Mouse (Mus musculus) forebrain, postnatal 0 days (tissue): ENCODE data around the gene Sipa1l3. TPM values are rescaled to one million over a fixed set of nuclear protein-coding genes. Genes with fewer than 3 reads are reported as not detected.

Source experiments
- ATAC-seq: fragments of 200-750 bp; cut with Nextera tagmentation; 2 replicates; pipeline ENCODE4 v1.8.0; 2017; ENCODE audit warnings: mild to moderate bottlenecking, moderate library complexity
- DNase-seq: peaks from one replicate; pipeline ENCODE4 v3.0.0-alpha.2; 2015
- H3K27ac ChIP-seq: fragments of 300-500 bp; sonication (generic); 2 replicates; pipeline ENCODE4 v1.5.1; 2014; ENCODE audit warnings: low read depth, mild to moderate bottlenecking, antibody characterized with exemption, low read length, moderate library complexity, mixed read lengths
- H3K27me3 ChIP-seq: fragments of 300-500 bp; sonication (generic); 2 replicates; pipeline ENCODE4 v1.6.1; 2014; ENCODE audit warnings: mild to moderate bottlenecking, low read length, mixed read lengths; ENCODE audit not compliant: insufficient read depth
- H3K36me3 ChIP-seq: fragments of 300-500 bp; sonication (generic); 2 replicates; pipeline ENCODE4 v1.6.1; 2014; ENCODE audit warnings: mild to moderate bottlenecking, moderate library complexity; ENCODE audit not compliant: insufficient read depth
- H3K4me1 ChIP-seq: fragments of 300-500 bp; sonication (generic); 2 replicates; pipeline ENCODE4 v1.6.1; 2014; ENCODE audit warnings: antibody characterized with exemption; ENCODE audit not compliant: insufficient read depth
- H3K4me2 ChIP-seq: fragments of 300-500 bp; sonication (generic); 2 replicates; pipeline ENCODE4 v1.6.1; 2014; ENCODE audit warnings: low read depth, mild to moderate bottlenecking, moderate library complexity
- H3K4me3 ChIP-seq: fragments of 300-500 bp; sonication (generic); 2 replicates; pipeline ENCODE4 v1.5.1; 2014; ENCODE audit warnings: low read depth, low read length, mixed read lengths
- H3K9ac ChIP-seq: fragments of 300-500 bp; sonication (generic); 2 replicates; pipeline ENCODE4 v1.6.1; 2014; ENCODE audit warnings: mild to moderate bottlenecking
- H3K9me3 ChIP-seq: fragments of 300-500 bp; sonication (generic); 2 replicates; pipeline ENCODE4 v1.6.1; 2016; ENCODE audit warnings: low read length
- CTCF ChIP-seq: sonication (generic); IDR thresholded peaks from 2 replicates; pipeline ENCODE4 v1.5.1; 2016; ENCODE audit warnings: antibody characterized with exemption, control low read depth, low read depth
- whole genome bisulfite sequencing: fragments of 180-500 bp; shearing (Covaris S2); extraction: QIAGEN DNeasy Blood & Tissue Kit; methylation state at CpG from one replicate; pipeline ENCODE4 v1.1.7; 2014; 5-methylcytosine and 5-hydroxymethylcytosine counted together
- polyA plus RNA-seq: library from polyadenylated mRNA; unstranded; fragments of >200 nt; fragmentation: Nextera tagmentation; extraction: Ambion mirVana; gene quantifications from 2 replicates; pipeline ENCODE4 v1.2.1, GENCODE M21; 2015
- total RNA-seq: library from RNA; depleted of rRNA; stranded (reverse); fragments of >200 nt; gene quantifications from 2 replicates; pipeline ENCODE4 v1.2.3, GENCODE M21; 2014

Sipa1l3 gene
- total and polyA plus RNA-seq, 2 experiments from 2014 or later = 12.1 to 44.1 TPM

DNA sequence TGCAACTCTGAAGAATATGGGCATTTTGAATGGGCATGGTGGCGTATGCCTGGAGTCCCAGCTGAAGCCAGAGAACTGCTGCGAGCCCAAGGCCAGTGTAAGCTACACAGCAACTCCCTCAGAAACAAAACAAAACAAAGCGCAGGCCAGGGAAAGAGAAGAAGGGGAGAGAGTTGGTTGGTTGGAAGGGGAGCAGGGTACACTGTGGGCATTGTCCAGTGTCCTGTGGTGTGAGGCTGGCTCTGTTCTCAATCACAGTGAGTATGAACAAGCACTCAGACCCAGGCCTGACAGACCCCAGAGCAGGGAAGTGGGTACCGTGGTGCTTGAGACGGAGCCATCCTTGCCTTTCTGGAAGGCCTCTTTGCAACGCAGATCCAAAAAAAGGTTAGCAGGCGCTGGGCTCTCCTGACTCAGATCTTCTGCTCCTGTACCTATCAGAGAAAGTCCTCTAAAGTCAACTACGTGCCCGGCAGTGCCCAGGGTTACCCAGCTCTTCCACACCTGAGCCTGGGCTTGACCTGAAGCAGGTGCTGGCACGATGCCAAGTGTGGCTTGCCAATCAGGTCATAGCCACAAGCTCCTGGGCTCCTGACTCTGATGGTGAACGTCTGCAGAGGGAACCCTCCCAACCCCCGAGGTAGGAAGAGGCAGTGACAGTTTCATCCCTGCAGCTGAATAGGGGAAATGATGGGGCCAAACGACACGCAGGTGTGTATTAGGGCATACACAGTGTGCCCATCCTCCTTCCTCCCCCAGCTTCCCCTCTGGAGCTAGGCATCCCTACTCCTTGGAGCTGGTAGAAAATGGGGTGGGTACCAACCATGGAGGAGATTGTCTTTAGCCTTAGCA is 59.3 kb downstream of the Sipa1l3 start:
- Histone ChIP-seq H3K27me3 (no peaks in the 10 kb centered on the region), H3K27ac (no peak overlapping the region), H3K9me3 (no peaks in the 10 kb centered on the region), H3K9ac (no peak overlapping the region), H3K4me2 (no peak overlapping the region), H3K4me1 (no peaks in the 10 kb centered on the region), H3K4me3 (no peak overlapping the region), H3K36me3 (no peaks in the 10 kb centered on the region)
- DNase-seq = no peak
- 81% methylated on average over 14 of the region's 14 CpGs for WGBS
- peak; percentile 42; the same call in 1 of the 2 replicates for ATAC-seq
- no peak for TF ChIP-seq CTCF

DNA sequence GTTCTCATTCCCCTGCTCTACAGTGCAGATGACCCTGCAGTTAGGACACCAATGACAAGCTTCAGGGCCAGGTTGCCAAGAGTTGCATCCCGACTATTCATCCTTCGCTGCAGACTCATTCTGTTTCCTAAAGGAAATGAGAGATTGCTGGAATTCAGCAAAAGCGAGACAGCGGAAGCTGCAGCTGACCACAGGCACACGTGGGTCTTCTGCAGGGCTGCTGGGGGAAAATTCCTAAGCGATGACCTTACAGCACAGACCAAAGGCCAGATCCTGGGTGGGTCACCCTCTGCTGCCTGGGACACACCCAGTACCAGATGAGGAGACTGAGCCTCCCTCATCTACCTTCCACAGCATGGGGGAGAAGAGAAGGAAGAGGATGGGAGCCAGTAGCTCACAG is 60.7 kb downstream of the Sipa1l3 start:
- H3K27me3 ChIP-seq = no peaks in the 10 kb centered on the region
- H3K4me1 ChIP-seq = peaks cover 3% of the 10 kb centered on the region; the same call in 1 of the 2 replicates
- ATAC-seq (no peak), DNase-seq (no peak)
- H3K4me3 ChIP-seq = no peak overlapping the region
- H3K4me2 ChIP-seq = no peak overlapping the region
- H3K9me3 ChIP-seq = no peaks in the 10 kb centered on the region
- H3K27ac ChIP-seq = no peak overlapping the region
- no peaks in the 10 kb centered on the region for H3K36me3 ChIP-seq
- WGBS = 79% methylated on average over 6 of the region's 6 CpGs
- no peak overlapping the region for H3K9ac ChIP-seq
- TF ChIP-seq CTCF = no peak

DNA sequence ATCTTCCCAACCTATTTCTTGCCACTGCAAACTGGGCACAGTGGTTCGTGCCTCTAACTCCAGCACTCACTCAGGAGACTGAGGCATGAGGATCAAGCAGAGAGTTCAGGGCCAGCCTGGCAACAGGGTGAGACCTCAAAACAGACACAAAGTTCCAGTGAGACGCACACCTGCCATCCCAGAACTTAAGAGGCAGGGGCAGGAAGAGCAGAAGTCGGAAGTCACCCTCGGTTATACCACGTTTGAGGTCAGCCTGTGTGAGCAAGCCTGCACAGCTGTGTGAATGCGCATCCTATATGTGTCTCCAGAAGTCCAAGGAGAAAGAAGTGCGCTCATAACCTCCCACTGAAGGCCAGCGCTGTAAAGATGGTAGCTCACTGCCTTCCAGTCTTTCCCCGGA is 61.7 kb downstream of the Sipa1l3 start:
- Histone ChIP-seq H3K9ac (no peak overlapping the region), H3K4me1 (peaks cover 7% of the 10 kb centered on the region; the same call in 1 of the 2 replicates), H3K27me3 (no peaks in the 10 kb centered on the region), H3K9me3 (no peaks in the 10 kb centered on the region), H3K4me3 (no peak overlapping the region), H3K27ac (no peak overlapping the region), H3K4me2 (no peak overlapping the region), H3K36me3 (no peaks in the 10 kb centered on the region)
- TF ChIP-seq CTCF = no peak
- DNase-seq (no peak), ATAC-seq (no peak)
- 93% methylated on average over 9 of the region's 9 CpGs for WGBS

DNA sequence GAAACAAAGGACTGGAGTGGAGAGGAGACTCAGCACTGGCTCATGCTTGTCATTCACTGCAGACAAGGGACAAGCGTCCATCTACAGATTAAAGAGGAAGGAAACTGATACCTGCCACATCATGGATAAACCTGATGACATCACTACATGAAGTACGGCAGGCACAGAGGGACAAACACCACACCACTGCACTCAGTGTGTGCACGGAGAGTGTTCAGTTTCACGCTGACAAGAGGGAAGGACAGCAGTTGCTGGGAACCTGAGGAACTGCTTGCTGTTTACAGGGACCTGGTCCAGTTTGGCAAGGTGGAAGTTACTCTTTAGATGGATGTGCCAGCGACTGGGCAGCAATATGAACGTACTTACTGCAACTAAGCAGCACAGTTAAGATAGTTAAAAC is 62.9 kb downstream of the Sipa1l3 start:
- no peak overlapping the region for H3K4me3 ChIP-seq
- no peak overlapping the region for H3K9ac ChIP-seq
- TF ChIP-seq CTCF = no peak
- H3K27ac ChIP-seq = no peak overlapping the region
- WGBS = 54% methylated on average over 6 of the region's 6 CpGs
- H3K9me3 ChIP-seq = no peaks in the 10 kb centered on the region
- no peak overlapping the region for H3K4me2 ChIP-seq
- peaks cover 7% of the 10 kb centered on the region; the same call in 1 of the 2 replicates for H3K4me1 ChIP-seq
- no peaks in the 10 kb centered on the region for H3K27me3 ChIP-seq
- no peaks in the 10 kb centered on the region for H3K36me3 ChIP-seq
- ATAC-seq = no peak
- no peak for DNase-seq

GRCm38 (mm10) chr7:29454965-29455364 is 63.5 kb downstream of the Sipa1l3 start:
- Histone ChIP-seq H3K9ac (no peak overlapping the region), H3K9me3 (no peaks in the 10 kb centered on the region), H3K27ac (no peak overlapping the region), H3K4me1 (peaks cover 7% of the 10 kb centered on the region; the same call in 1 of the 2 replicates), H3K36me3 (no peaks in the 10 kb centered on the region), H3K4me2 (no peak overlapping the region), H3K27me3 (no peaks in the 10 kb centered on the region), H3K4me3 (no peak overlapping the region)
- TF ChIP-seq CTCF = no peak
- DNase-seq (no peak), ATAC-seq (no peak)
- 32% methylated on average over 7 of the region's 7 CpGs for WGBS

DNA sequence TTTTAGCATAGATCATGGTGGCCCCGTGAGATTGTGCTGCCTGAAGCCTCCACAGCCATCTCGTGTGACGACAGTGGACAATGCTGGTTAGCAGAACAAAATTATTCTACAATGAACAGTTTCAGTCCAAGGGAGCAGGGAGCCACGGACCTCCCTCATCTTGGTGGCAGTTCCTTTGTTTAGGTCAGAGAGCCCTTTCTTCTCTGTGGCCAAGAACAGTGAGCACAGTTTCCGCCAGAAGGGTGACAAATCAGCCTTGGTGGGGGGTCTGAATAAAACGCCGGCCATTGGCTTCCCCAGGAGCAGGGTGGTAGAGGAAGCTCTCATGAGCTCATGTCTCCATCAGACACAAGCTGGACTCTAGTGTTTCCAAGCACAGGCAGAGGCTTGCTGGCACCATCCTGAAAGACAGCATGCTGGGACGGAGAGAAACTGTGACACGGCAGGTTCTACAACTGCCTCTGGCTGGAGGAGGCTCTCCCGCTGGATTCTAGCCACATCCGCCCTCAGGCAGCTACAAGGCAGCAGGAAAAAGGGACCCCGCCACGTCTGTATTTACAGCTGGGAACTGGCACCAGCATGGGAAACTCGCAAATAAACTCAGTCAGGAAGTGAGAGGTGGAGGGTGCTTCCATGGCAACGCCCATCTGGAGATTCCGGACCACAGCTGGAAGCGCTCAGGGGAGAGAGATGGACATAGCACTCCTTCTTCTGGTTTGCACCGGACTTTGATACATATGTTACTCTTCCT is 65.3 kb downstream of the Sipa1l3 start:
- Histone ChIP-seq H3K4me1 (peaks cover 7% of the 10 kb centered on the region; the same call in 1 of the 2 replicates), H3K36me3 (no peaks in the 10 kb centered on the region), H3K27ac (peak overlapping the region; percentile 52; the same call in 1 of the 2 replicates), H3K27me3 (no peaks in the 10 kb centered on the region), H3K9me3 (no peaks in the 10 kb centered on the region), H3K4me2 (no peak overlapping the region), H3K9ac (no peak overlapping the region), H3K4me3 (no peak overlapping the region)
- DNase-seq (peak; percentile 60), ATAC-seq (peak; percentile 74)
- WGBS = 20% methylated on average over 18 of the region's 18 CpGs
- no peak for TF ChIP-seq CTCF

DNA sequence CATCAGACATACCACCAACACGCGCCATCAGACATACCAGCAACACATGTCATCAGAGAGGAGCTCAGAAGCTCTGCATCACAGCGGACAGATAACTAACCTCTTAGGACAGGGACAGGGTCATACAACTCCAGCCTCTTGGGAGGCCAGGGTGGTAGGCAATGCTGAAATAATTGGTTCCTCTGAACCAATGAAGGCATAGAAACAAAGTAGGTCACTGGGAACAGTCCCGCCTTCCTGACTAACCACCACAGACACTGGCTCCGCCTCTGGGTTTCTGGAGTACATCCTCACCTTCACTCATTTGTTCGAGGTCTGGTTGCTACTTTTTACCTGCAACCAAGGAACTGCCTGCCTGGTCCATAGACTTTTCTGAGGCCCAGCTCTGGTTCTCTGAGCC is 66.1 kb downstream of the Sipa1l3 start:
- TF ChIP-seq CTCF = no peak
- no peak overlapping the region for H3K4me3 ChIP-seq
- peaks cover 7% of the 10 kb centered on the region; the same call in 1 of the 2 replicates for H3K4me1 ChIP-seq
- no peaks in the 10 kb centered on the region for H3K9me3 ChIP-seq
- no peak overlapping the region for H3K9ac ChIP-seq
- H3K27me3 ChIP-seq = no peaks in the 10 kb centered on the region
- DNase-seq (no peak), ATAC-seq (no peak)
- no peaks in the 10 kb centered on the region for H3K36me3 ChIP-seq
- WGBS = 78% methylated on average over 6 of the region's 6 CpGs
- no peak overlapping the region for H3K4me2 ChIP-seq
- 0 out of 2 replicates have a peak overlapping the region, but pooled peaks have one; percentile 52 for H3K27ac ChIP-seq
